Mouse (Mus musculus): ENCODE results near the gene Enthd1. TPM values are rescaled to one million over a fixed set of nuclear protein-coding genes. Genes with fewer than 3 reads are reported as not detected.
"Not testable (repeated sequence)": the region's sequence is repeated elsewhere in the genome, so short reads cannot be mapped to it uniquely, and the experiment has no call there.

Enthd1 gene
- polyA plus RNA-seq, 1 experiment: 0.09 TPM

DNA sequence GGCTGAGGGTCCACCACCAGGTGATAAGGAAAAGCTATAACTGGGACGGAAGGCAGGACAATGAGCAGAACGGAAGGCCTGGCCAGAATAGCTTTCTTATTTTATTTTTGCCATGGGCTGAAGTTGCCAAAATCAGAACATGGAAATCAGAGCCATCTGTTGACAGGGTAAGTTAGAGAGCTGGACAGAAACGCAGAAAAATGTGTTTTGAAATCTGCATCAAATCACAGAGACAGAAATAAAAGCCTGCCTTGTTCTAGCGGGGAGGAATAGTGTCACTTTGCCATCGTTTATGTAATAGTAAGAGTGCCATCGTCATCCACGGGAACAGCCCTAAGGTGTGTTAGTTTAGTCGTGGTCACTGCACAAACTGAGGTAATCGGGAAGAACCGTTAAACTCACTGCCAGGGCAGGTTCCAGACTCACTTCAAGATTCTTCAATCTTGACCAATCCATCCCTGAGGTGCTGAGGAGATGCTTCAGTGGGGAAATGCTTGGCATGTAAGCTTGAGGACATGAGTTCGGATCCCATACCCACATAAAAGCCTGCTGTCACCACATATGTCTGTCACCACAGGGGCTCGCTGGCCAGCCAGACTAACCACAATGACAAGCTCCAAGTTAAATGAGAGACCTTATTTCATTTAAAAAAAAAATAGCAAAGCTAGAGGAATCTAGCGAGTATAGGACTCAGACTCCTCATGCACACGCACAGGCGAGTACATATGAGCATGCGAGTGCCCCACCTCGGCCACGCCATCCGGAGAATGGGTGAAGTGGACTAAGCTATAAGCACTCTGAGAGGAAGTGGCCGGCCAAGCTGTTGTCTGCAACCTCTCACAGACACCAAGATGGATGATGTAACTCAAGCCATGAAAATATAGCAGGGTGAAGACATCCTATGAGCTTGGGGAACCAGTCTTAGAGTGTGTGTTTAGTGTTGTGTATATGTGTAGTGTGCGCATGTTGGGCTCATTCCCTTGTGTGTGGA lies 63.6 kb downstream of the Enthd1 start:
- TF ChIP-seq POLR2A (IDR thresholded peaks at IDR 0.05; ENCODE audit: control insufficient read depth, extremely low read depth, insufficient read depth, low read length, poor library complexity): no peak
- no peak for TF ChIP-seq CTCF (IDR thresholded peaks at IDR 0.05; ENCODE audit: borderline replicate concordance, control insufficient read depth, extremely low read depth, insufficient read depth, low read length, poor library complexity)
- Histone ChIP-seq H3K4me1 (replicated peaks; ENCODE audit: control insufficient read depth, insufficient read depth, low read length) (peaks cover 12% of the 10 kb centered on the region), H3K27ac (ENCODE audit: control insufficient read depth, insufficient read depth, low read length) (no peak overlapping the region), H3K36me3 (ENCODE audit: control insufficient read depth, insufficient read depth, low read length) (no peaks in the 10 kb centered on the region), H3K4me3 (ENCODE audit: control insufficient read depth, insufficient read depth, low read length) (no peak overlapping the region), H3K27me3 (ENCODE audit: control insufficient read depth, insufficient read depth, low read length) (no peaks in the 10 kb centered on the region)
- no peak for DNase-seq
- WGBS: 81% methylated on average over 21 of the region's 21 CpGs

DNA sequence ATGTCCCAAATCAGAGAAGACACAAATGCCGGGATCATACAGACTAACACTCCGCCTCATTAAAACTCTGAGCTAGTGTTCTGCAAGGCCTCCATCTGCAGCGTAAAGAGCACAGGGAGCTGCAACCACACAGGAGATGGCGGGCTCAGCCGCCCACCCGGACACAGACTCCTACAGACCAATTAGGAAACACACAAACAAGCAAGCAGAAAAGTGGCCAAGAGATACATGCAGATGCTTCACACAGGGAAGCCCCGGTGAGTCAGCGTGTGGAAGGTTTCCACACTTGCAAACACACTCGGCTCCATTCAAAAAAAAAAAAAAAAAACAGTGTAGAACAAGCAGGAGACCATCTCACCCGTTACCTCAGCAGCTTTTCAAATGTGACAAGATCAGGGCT lies 64.5 kb downstream of the Enthd1 start:
- no peak for DNase-seq
- no peak for TF ChIP-seq CTCF (IDR thresholded peaks at IDR 0.05; ENCODE audit: borderline replicate concordance, control insufficient read depth, extremely low read depth, insufficient read depth, low read length, poor library complexity)
- TF ChIP-seq POLR2A (IDR thresholded peaks at IDR 0.05; ENCODE audit: control insufficient read depth, extremely low read depth, insufficient read depth, low read length, poor library complexity): no peak
- no peaks in the 10 kb centered on the region for H3K36me3 ChIP-seq (ENCODE audit: control insufficient read depth, insufficient read depth, low read length)
- no peak overlapping the region for H3K4me3 ChIP-seq (ENCODE audit: control insufficient read depth, insufficient read depth, low read length)
- no peak overlapping the region for H3K27ac ChIP-seq (ENCODE audit: control insufficient read depth, insufficient read depth, low read length)
- H3K4me1 ChIP-seq (replicated peaks; ENCODE audit: control insufficient read depth, insufficient read depth, low read length): peaks cover 10% of the 10 kb centered on the region
- WGBS: 87% methylated on average over 10 of the region's 10 CpGs
- no peaks in the 10 kb centered on the region for H3K27me3 ChIP-seq (ENCODE audit: control insufficient read depth, insufficient read depth, low read length)

GRCm38 (mm10) chr15:80497733-80498132 lies 67.2 kb downstream of the Enthd1 start:
- 20% methylated on average over 3 of the region's 3 CpGs for WGBS
- not testable (repeated sequence) for H3K36me3 ChIP-seq (ENCODE audit: control insufficient read depth, insufficient read depth, low read length); H3K27me3 ChIP-seq (ENCODE audit: control insufficient read depth, insufficient read depth, low read length); DNase-seq; H3K4me1 ChIP-seq (replicated peaks; ENCODE audit: control insufficient read depth, insufficient read depth, low read length); H3K4me3 ChIP-seq (ENCODE audit: control insufficient read depth, insufficient read depth, low read length); H3K27ac ChIP-seq (ENCODE audit: control insufficient read depth, insufficient read depth, low read length)

DNA sequence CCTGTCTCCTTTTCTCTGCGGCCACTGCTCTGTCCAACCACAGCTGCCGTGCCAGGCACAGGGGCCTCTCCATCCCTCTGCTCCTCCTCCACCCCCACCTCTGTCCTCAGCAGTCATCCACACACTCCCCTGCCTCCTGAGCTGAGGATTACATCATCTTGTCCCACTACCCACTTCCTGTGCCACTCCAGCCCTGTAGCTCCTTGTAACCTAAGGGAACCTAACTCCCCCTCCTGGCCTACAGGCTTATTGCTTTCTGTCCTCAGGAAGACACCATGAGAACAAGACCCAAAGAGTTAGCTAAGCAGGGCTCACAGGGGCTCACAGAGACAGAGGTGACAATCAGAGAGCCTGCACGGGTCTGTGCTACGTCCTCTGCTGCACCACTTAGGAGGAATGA lies 73.5 kb downstream of the Enthd1 start:
- WGBS: 85% methylated on average over 4 of the region's 4 CpGs
- Histone ChIP-seq H3K4me1 (replicated peaks; ENCODE audit: control insufficient read depth, insufficient read depth, low read length) (peaks cover 11% of the 10 kb centered on the region), H3K27ac (ENCODE audit: control insufficient read depth, insufficient read depth, low read length) (no peak overlapping the region), H3K4me3 (ENCODE audit: control insufficient read depth, insufficient read depth, low read length) (no peak overlapping the region), H3K36me3 (ENCODE audit: control insufficient read depth, insufficient read depth, low read length) (no peaks in the 10 kb centered on the region), H3K27me3 (ENCODE audit: control insufficient read depth, insufficient read depth, low read length) (no peaks in the 10 kb centered on the region)
- TF ChIP-seq CTCF (IDR thresholded peaks at IDR 0.05; ENCODE audit: borderline replicate concordance, control insufficient read depth, extremely low read depth, insufficient read depth, low read length, poor library complexity): 0 out of 2 replicates have a peak, but pooled peaks have one; percentile 33
- no peak for TF ChIP-seq POLR2A (IDR thresholded peaks at IDR 0.05; ENCODE audit: control insufficient read depth, extremely low read depth, insufficient read depth, low read length, poor library complexity)
- DNase-seq: peak; percentile 34

DNA sequence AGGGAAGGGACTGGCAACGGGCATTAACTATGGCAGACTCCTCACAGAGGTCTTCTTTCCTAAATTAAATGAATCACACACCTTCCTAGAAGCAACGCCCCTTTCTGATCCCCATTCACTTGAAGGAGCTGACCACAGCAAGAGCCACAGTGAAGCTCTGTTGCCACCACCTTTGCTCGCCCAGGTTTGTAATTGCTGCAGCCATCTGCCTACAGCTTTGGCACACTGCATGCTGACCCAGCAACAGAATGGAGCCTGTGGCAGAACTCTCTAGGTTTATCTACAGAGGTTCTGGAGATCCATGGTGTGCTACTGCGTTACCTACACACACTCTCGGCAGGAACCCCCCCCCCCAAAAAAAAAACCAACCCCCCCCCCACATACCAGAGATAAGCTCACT lies 74.8 kb downstream of the Enthd1 start:
- no peak overlapping the region for H3K27ac ChIP-seq (ENCODE audit: control insufficient read depth, insufficient read depth, low read length)
- TF ChIP-seq CTCF (IDR thresholded peaks at IDR 0.05; ENCODE audit: borderline replicate concordance, control insufficient read depth, extremely low read depth, insufficient read depth, low read length, poor library complexity) (no peak), POLR2A (IDR thresholded peaks at IDR 0.05; ENCODE audit: control insufficient read depth, extremely low read depth, insufficient read depth, low read length, poor library complexity) (no peak)
- no peak for DNase-seq
- no peaks in the 10 kb centered on the region for H3K27me3 ChIP-seq (ENCODE audit: control insufficient read depth, insufficient read depth, low read length)
- H3K4me1 ChIP-seq (replicated peaks; ENCODE audit: control insufficient read depth, insufficient read depth, low read length): peaks cover 15% of the 10 kb centered on the region
- no peak overlapping the region for H3K4me3 ChIP-seq (ENCODE audit: control insufficient read depth, insufficient read depth, low read length)
- no peaks in the 10 kb centered on the region for H3K36me3 ChIP-seq (ENCODE audit: control insufficient read depth, insufficient read depth, low read length)
- WGBS: 93% methylated on average over 5 of the region's 5 CpGs

DNA sequence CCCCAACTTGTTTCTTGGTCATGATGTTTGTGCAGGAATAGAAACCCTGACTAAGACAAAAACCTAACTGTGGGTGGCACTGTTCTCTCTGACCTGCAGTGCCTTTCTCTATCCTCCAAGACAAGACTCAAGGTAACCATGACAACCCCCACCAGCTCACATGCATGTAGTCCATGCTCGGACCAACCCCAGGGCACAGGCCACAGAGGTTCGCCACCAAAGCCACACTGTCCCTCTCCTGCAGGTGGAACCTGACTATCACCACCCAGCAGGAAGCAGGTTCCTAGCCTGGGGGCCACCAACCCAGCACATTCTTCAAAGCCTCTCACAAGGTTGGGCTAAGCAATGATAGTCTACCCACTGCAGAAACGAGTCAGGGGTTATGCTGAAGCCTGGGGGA lies 76.3 kb downstream of the Enthd1 start:
- no peak overlapping the region for H3K27ac ChIP-seq (ENCODE audit: control insufficient read depth, insufficient read depth, low read length)
- H3K36me3 ChIP-seq (ENCODE audit: control insufficient read depth, insufficient read depth, low read length): no peaks in the 10 kb centered on the region
- H3K27me3 ChIP-seq (ENCODE audit: control insufficient read depth, insufficient read depth, low read length): no peaks in the 10 kb centered on the region
- H3K4me1 ChIP-seq (replicated peaks; ENCODE audit: control insufficient read depth, insufficient read depth, low read length): peaks cover 15% of the 10 kb centered on the region
- H3K4me3 ChIP-seq (ENCODE audit: control insufficient read depth, insufficient read depth, low read length): no peak overlapping the region
- DNase-seq: peak; percentile 17
- TF ChIP-seq CTCF (IDR thresholded peaks at IDR 0.05; ENCODE audit: borderline replicate concordance, control insufficient read depth, extremely low read depth, insufficient read depth, low read length, poor library complexity) (no peak), POLR2A (IDR thresholded peaks at IDR 0.05; ENCODE audit: control insufficient read depth, extremely low read depth, insufficient read depth, low read length, poor library complexity) (no peak)
- WGBS: 8% methylated on average over 3 of the region's 3 CpGs
